Mouse (Mus musculus) neural tube, embryonic 14.5 days (tissue): ENCODE measurements around the gene Mpg. TPM values are rescaled to one million over a fixed set of nuclear protein-coding genes. Genes with fewer than 3 reads are reported as not detected.

Experiments used
- ATAC-seq: fragments of 200-750 bp; cut with Nextera tagmentation; 2 replicates; pipeline ENCODE4 v1.8.0; 2017; ENCODE audit warnings: low read depth, mild to moderate bottlenecking, moderate TSS enrichment, moderate library complexity
- H3K27ac ChIP-seq: fragments of 300-500 bp; sonication (generic); 2 replicates; pipeline ENCODE4 v1.5.1; 2014; ENCODE audit warnings: low read depth, mild to moderate bottlenecking, control low read depth, low read length, moderate library complexity, mixed read lengths
- H3K27me3 ChIP-seq: fragments of 300-500 bp; sonication (generic); 2 replicates; pipeline ENCODE4 v1.6.1; 2014; ENCODE audit warnings: low read length; ENCODE audit not compliant: control insufficient read depth, insufficient read depth
- H3K36me3 ChIP-seq: fragments of 300-500 bp; sonication (generic); 2 replicates; pipeline ENCODE4 v1.6.1; 2014; ENCODE audit warnings: low read length, mixed read lengths; ENCODE audit not compliant: control insufficient read depth, insufficient read depth
- H3K4me1 ChIP-seq: fragments of 300-500 bp; sonication (generic); 2 replicates; pipeline ENCODE4 v1.6.1; 2014; ENCODE audit warnings: low read length; ENCODE audit not compliant: control insufficient read depth, insufficient read depth
- H3K4me2 ChIP-seq: fragments of 300-500 bp; sonication (generic); 2 replicates; pipeline ENCODE4 v1.6.1; 2014; ENCODE audit warnings: mild to moderate bottlenecking, low read depth, low read length, control low read depth
- H3K4me3 ChIP-seq: fragments of 300-500 bp; sonication (generic); 2 replicates; pipeline ENCODE4 v1.5.1; 2014; ENCODE audit warnings: low read depth, low read length, control low read depth, mixed read lengths
- H3K9ac ChIP-seq: fragments of 300-500 bp; sonication (generic); replicated peaks from 2 replicates; pipeline ENCODE4 v1.6.1; 2014; ENCODE audit warnings: low read depth, mild to moderate bottlenecking, control low read depth, low read length, mixed read lengths
- H3K9me3 ChIP-seq: fragments of 300-500 bp; sonication (generic); 2 replicates; pipeline ENCODE4 v1.6.1; 2016; ENCODE audit warnings: low read length; ENCODE audit not compliant: control insufficient read depth
- WGBS: fragments of 180-500 bp; shearing (Covaris S2); extraction: QIAGEN DNeasy Blood & Tissue Kit; methylation state at CpG from one replicate; pipeline ENCODE4 v1.1.7; 2014; 5-methylcytosine and 5-hydroxymethylcytosine counted together
- polyA plus RNA-seq: library from polyadenylated mRNA; unstranded; fragments of >200 nt; fragmentation: Nextera tagmentation; extraction: Ambion mirVana; gene quantifications from 2 replicates; pipeline ENCODE4 v1.2.1, GENCODE M21; 2014

Gene Mpg
- polyA plus RNA-seq, 1 experiment from 2014 or later = 43.0 TPM

- no peaks in the 10 kb centered on the region for H3K9me3 ChIP-seq
- peaks cover 18% of the 10 kb centered on the region for H3K4me1 ChIP-seq
- H3K9ac ChIP-seq = no peak overlapping the region
- no peak overlapping the region for H3K4me3 ChIP-seq
- 58% methylated on average over 7 of the region's 7 CpGs for WGBS
- H3K27ac ChIP-seq = peak overlapping the region; percentile 70
- peaks cover 13% of the 10 kb centered on the region for H3K27me3 ChIP-seq
- no peaks in the 10 kb centered on the region; the same call in 1 of the 2 replicates for H3K36me3 ChIP-seq
- H3K4me2 ChIP-seq = no peak overlapping the region
- ATAC-seq = no peak
Measured at GRCm38 (mm10) chr11:32225222-32226104, 842 bp upstream of the Mpg start.

GRCm38 (mm10) chr11:32227041-32227440 is 736 bp downstream of the Mpg start:
- peak overlapping the region; percentile 82 for H3K4me2 ChIP-seq
- H3K4me3 ChIP-seq = peak overlapping the region; percentile 69
- peaks cover 5% of the 10 kb centered on the region; the same call in 1 of the 2 replicates for H3K36me3 ChIP-seq
- peak overlapping the region; percentile 75 for H3K9ac ChIP-seq
- peaks cover 18% of the 10 kb centered on the region for H3K4me1 ChIP-seq
- H3K27me3 ChIP-seq = peaks cover 5% of the 10 kb centered on the region; the same call in 1 of the 2 replicates
- ATAC-seq = 0 out of 2 replicates have a peak, but pooled peaks have one; percentile 0
- no peaks in the 10 kb centered on the region for H3K9me3 ChIP-seq
- peak overlapping the region; percentile 77 for H3K27ac ChIP-seq
- WGBS = 50% methylated on average over 1 of the region's 1 CpGs

GRCm38 (mm10) chr11:32227555-32227954 is 1.2 kb downstream of the Mpg start:
- no peak overlapping the region for H3K4me3 ChIP-seq
- H3K27ac ChIP-seq = no peak overlapping the region
- peaks cover 14% of the 10 kb centered on the region for H3K4me1 ChIP-seq
- H3K27me3 ChIP-seq = peaks cover under 1% of the 10 kb centered on the region; the same call in 1 of the 2 replicates
- ATAC-seq = no peak
- no peak overlapping the region; the same call in 1 of the 2 replicates for H3K4me2 ChIP-seq
- H3K9me3 ChIP-seq = no peaks in the 10 kb centered on the region
- no peak overlapping the region for H3K9ac ChIP-seq
- peaks cover 6% of the 10 kb centered on the region; the same call in 1 of the 2 replicates for H3K36me3 ChIP-seq
- WGBS = 90% methylated on average over 9 of the region's 9 CpGs

- ATAC-seq = no peak
- WGBS = 94% methylated on average over 3 of the region's 3 CpGs
- H3K9me3 ChIP-seq = no peaks in the 10 kb centered on the region
- peaks cover 9% of the 10 kb centered on the region; the same call in 1 of the 2 replicates for H3K36me3 ChIP-seq
- H3K27me3 ChIP-seq = no peaks in the 10 kb centered on the region
- peaks cover 11% of the 10 kb centered on the region for H3K4me1 ChIP-seq
- no peak overlapping the region for H3K9ac ChIP-seq
- H3K27ac ChIP-seq = no peak overlapping the region
- no peak overlapping the region for H3K4me3 ChIP-seq
- no peak overlapping the region for H3K4me2 ChIP-seq
Measured at GRCm38 (mm10) chr11:32228292-32228845, 2.1 kb downstream of the Mpg start.

GRCm38 (mm10) chr11:32230220-32230619 is 3.9 kb downstream of the Mpg start:
- Histone ChIP-seq H3K36me3 (peaks cover 9% of the 10 kb centered on the region; the same call in 1 of the 2 replicates), H3K27me3 (no peaks in the 10 kb centered on the region), H3K4me1 (peaks cover 15% of the 10 kb centered on the region), H3K4me3 (no peak overlapping the region), H3K4me2 (no peak overlapping the region), H3K9ac (no peak overlapping the region), H3K9me3 (no peaks in the 10 kb centered on the region), H3K27ac (no peak overlapping the region)
- ATAC-seq = no peak
- 85% methylated on average over 4 of the region's 4 CpGs for WGBS

GRCm38 (mm10) chr11:32231125-32231524 is 4.8 kb downstream of the Mpg start:
- Histone ChIP-seq H3K4me3 (no peak overlapping the region), H3K4me1 (peaks cover 21% of the 10 kb centered on the region), H3K4me2 (no peak overlapping the region), H3K27me3 (no peaks in the 10 kb centered on the region), H3K27ac (no peak overlapping the region), H3K9me3 (no peaks in the 10 kb centered on the region), H3K9ac (no peak overlapping the region), H3K36me3 (peaks cover 9% of the 10 kb centered on the region; the same call in 1 of the 2 replicates)
- WGBS = 89% methylated on average over 2 of the region's 2 CpGs
- no peak for ATAC-seq

- Histone ChIP-seq H3K9me3 (no peaks in the 10 kb centered on the region), H3K27me3 (no peaks in the 10 kb centered on the region), H3K4me1 (peaks cover 10% of the 10 kb centered on the region; the same call in 1 of the 2 replicates), H3K4me3 (no peak overlapping the region), H3K4me2 (no peak overlapping the region), H3K36me3 (peaks cover 9% of the 10 kb centered on the region; the same call in 1 of the 2 replicates), H3K27ac (no peak overlapping the region), H3K9ac (no peak overlapping the region)
- 79% methylated on average over 10 of the region's 10 CpGs for WGBS
- ATAC-seq = no peak
Measured at GRCm38 (mm10) chr11:32232848-32233247, 6.5 kb downstream of the Mpg start.

GRCm38 (mm10) chr11:32233895-32234294 is 7.6 kb downstream of the Mpg start:
- H3K4me1 ChIP-seq = peaks cover 10% of the 10 kb centered on the region; the same call in 1 of the 2 replicates
- H3K36me3 ChIP-seq = peaks cover 9% of the 10 kb centered on the region; the same call in 1 of the 2 replicates
- H3K4me3 ChIP-seq = no peak overlapping the region
- no peak overlapping the region for H3K9ac ChIP-seq
- no peaks in the 10 kb centered on the region for H3K9me3 ChIP-seq
- no peak for ATAC-seq
- no peak overlapping the region for H3K4me2 ChIP-seq
- H3K27me3 ChIP-seq = no peaks in the 10 kb centered on the region
- no peak overlapping the region for H3K27ac ChIP-seq
- 93% methylated on average over 3 of the region's 3 CpGs for WGBS
